Comparison of ENCODE assay signal across 9 mouse cellular contexts in the genomic region with DNA sequence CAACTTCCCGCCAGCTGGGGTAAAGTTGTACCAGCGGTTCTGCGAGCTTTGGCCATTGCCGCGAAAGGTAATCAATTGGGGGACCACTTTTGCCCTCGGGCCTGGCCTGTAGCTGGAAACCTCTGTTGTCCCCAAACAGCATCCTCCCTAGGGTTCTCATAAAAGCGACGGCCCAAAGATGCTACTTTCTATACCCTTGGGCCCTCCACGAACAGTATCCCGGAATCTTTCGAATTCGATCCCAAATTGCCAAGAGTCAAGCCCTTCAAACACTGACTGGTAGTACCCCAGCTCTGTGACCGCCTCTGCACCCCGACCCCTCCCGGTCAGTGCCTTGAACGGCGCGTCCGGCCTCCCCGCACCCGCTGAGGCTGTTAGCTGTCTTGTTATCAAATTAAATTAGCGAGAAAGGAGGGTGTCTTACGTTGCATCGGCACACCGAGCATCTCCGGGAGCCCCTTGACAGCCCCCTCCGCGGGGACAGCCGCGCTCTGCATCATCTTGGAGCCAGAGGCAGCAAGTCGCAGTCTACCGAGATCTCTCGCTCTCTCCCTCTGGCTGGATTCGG. TPM values are rescaled to one million over a fixed set of nuclear protein-coding genes. Genes with fewer than 3 reads are reported as not detected.
DNase-seq lines count a peak whose midpoint lies in the region; ATAC-seq and TF ChIP-seq lines count a peak whose summit lies in the region.
"Had no signal": no experiment of that assay in that cellular context is flagged by ENCODE, and none has a peak within 500 bp of the region (broad histone marks: within the 10 kb centered on the region; RNA-seq: fewer than 3 reads in every experiment).

No protein-coding gene starts in this region.

- H3K36me3 ChIP-seq in heart, embryonic 10.5 days, result no peaks in the 10 kb centered on the region
- H3K36me3 ChIP-seq in hindbrain, embryonic 15.5 days, result no peaks in the 10 kb centered on the region
- no peaks in the 10 kb centered on the region for H3K36me3 ChIP-seq in midbrain, embryonic 15.5 days (replicated peaks)

- peaks cover 100% of the 10 kb centered on the region for H3K27me3 ChIP-seq in heart, embryonic 10.5 days (ENCODE audit: insufficient read depth, poor library complexity, severe bottlenecking)
- peaks cover 78% of the 10 kb centered on the region for H3K27me3 ChIP-seq in hindbrain, embryonic 15.5 days
- H3K27me3 ChIP-seq in midbrain, embryonic 15.5 days (replicated peaks), result peaks cover 72% of the 10 kb centered on the region

- no peaks in the 10 kb centered on the region for H3K9me3 ChIP-seq in heart, embryonic 10.5 days
- H3K9me3 ChIP-seq in hindbrain, embryonic 15.5 days, result no peaks in the 10 kb centered on the region
- H3K9me3 ChIP-seq in midbrain, embryonic 15.5 days, result no peaks in the 10 kb centered on the region

- TF ChIP-seq CTCF in bone marrow macrophage, adult 2 months (IDR thresholded peaks at IDR 0.05; ENCODE audit: low read depth, low read length), result no peak

- H3K9ac ChIP-seq in hindbrain, embryonic 15.5 days, result no peak overlapping the region
- no peak overlapping the region for H3K9ac ChIP-seq in midbrain, embryonic 15.5 days

- H3K27ac ChIP-seq in heart, embryonic 10.5 days, result 0 out of 2 replicates have a peak overlapping the region, but pooled peaks have one; percentile 59
- H3K27ac ChIP-seq in bone marrow macrophage, adult 2 months (ENCODE audit: insufficient read depth, low read depth, low read length), result no peak overlapping the region
- no peak overlapping the region for H3K27ac ChIP-seq in hindbrain, embryonic 15.5 days (replicated peaks)
- H3K27ac ChIP-seq in midbrain, embryonic 15.5 days, result no peak overlapping the region
- H3K27ac ChIP-seq: macrophage had no signal

- no peak for DNase-seq in heart, embryonic 10.5 days (ENCODE audit: low spot score)
- DNase-seq in heart, adult 18-20 months, result no peak
- DNase-seq in right cerebral cortex, postnatal 25 days, result no peak
- no peak for DNase-seq in adrenal gland, postnatal 36 days

- ATAC-seq in hindbrain, embryonic 15.5 days (ENCODE audit: low FRiP score, low read depth), result peak; percentile 4; the same call in 1 of the 2 replicates
- peak; percentile 16; the same call in 1 of the 2 replicates for ATAC-seq in midbrain, embryonic 15.5 days (replicated peaks)
- no peak for ATAC-seq in cerebellum, adult (ENCODE audit: insufficient number of reproducible peaks, low FRiP score, low TSS enrichment)

- H3K4me3 ChIP-seq in heart, embryonic 10.5 days, result peak overlapping the region; percentile 77
- peak overlapping the region; percentile 48 for H3K4me3 ChIP-seq in bone marrow macrophage, adult 2 months (ENCODE audit: insufficient read depth, low read length)
- H3K4me3 ChIP-seq in hindbrain, embryonic 15.5 days, result peak overlapping the region; percentile 41
- H3K4me3 ChIP-seq in midbrain, embryonic 15.5 days, result peak overlapping the region; percentile 29

- peak overlapping the region; percentile 71 for H3K4me2 ChIP-seq in hindbrain, embryonic 15.5 days
- H3K4me2 ChIP-seq in midbrain, embryonic 15.5 days, result peak overlapping the region; percentile 52

- H3K4me1 ChIP-seq in heart, embryonic 10.5 days, result peaks cover 41% of the 10 kb centered on the region
- H3K4me1 ChIP-seq in bone marrow macrophage, adult 2 months (ENCODE audit: control insufficient read depth, insufficient read depth, low read length), result peaks cover 7% of the 10 kb centered on the region; the same call in 1 of the 2 replicates
- H3K4me1 ChIP-seq in hindbrain, embryonic 15.5 days (replicated peaks), result peaks cover 36% of the 10 kb centered on the region
- peaks cover 30% of the 10 kb centered on the region for H3K4me1 ChIP-seq in midbrain, embryonic 15.5 days

- WGBS in heart, embryonic 10.5 days, result 0% methylated on average over 34 of the region's 34 CpGs
- under 1% methylated on average over 34 of the region's 34 CpGs for WGBS in hindbrain, embryonic 15.5 days
- WGBS in midbrain, embryonic 15.5 days, result 0% methylated on average over 34 of the region's 34 CpGs

- TF ChIP-seq POLR2A in bone marrow macrophage, adult 2 months (IDR thresholded peaks at IDR 0.05; ENCODE audit: borderline replicate concordance, low read depth, low read length), result no peak

RNA-seq across cellular contexts. Expression of gene Lhx4, which starts 10.0 kb away (rescaled TPM):
- polyA plus RNA-seq in heart, embryonic 10.5 days (2016; fragmentation: Nextera tagmentation; extraction: Ambion mirVana), result 0.06 TPM in 1 of 2 replicates, not detected in the other
- not detected for total RNA-seq in heart, adult 18-20 months (2021)
- not detected in 2 replicates for polyA plus RNA-seq in bone marrow macrophage, adult 2 months (2012; ENCODE audit: insufficient read depth, insufficient read length, missing spikeins)
- 2.3 and 3.5 TPM in 2 replicates for polyA plus RNA-seq in hindbrain, embryonic 15.5 days (2015; fragmentation: Nextera tagmentation; extraction: Ambion mirVana)
- 1.5 and 1.6 TPM in 2 replicates for polyA plus RNA-seq in midbrain, embryonic 15.5 days (2015; fragmentation: Nextera tagmentation; extraction: Ambion mirVana)
- not detected for total RNA-seq in adrenal gland, postnatal 36 days (2021)
- polyA plus RNA-seq: macrophage had no signal
